Mouse (Mus musculus): ENCODE data around the gene Kdm4c.
A peak's percentile ranks its signal among the peaks of the same experiment; 100 is the strongest.
"Not testable (repeated sequence)": the region's sequence is repeated elsewhere in the genome, so short reads cannot be mapped to it uniquely, and the experiment has no call there.

The Kdm4c gene

GRCm38 (mm10) chr4:74311135-74311534 is 68.8 kb downstream of the Kdm4c start:
- DNase-seq (ENCODE audit: low read depth, low spot score) = no peak

GRCm38 (mm10) chr4:74312858-74313257 is 70.6 kb downstream of the Kdm4c start:
- DNase-seq (ENCODE audit: low read depth, low spot score) = no peak

GRCm38 (mm10) chr4:74315388-74315787 is 73.1 kb downstream of the Kdm4c start:
- no peak for DNase-seq (ENCODE audit: low read depth, low spot score)

GRCm38 (mm10) chr4:74319313-74319712 is 77.0 kb downstream of the Kdm4c start:
- no peak for DNase-seq (ENCODE audit: low read depth, low spot score)

GRCm38 (mm10) chr4:74357479-74357878 is 115.2 kb downstream of the Kdm4c start:
- no peak for DNase-seq (ENCODE audit: low read depth, low spot score)

GRCm38 (mm10) chr4:74360274-74360673 is 118.0 kb downstream of the Kdm4c start:
- no peak for DNase-seq (ENCODE audit: low read depth, low spot score)

GRCm38 (mm10) chr4:74386583-74386982 is 144.3 kb downstream of the Kdm4c start:
- no peak for DNase-seq (ENCODE audit: low read depth, low spot score)

GRCm38 (mm10) chr4:74393162-74393561 is 150.9 kb downstream of the Kdm4c start:
- DNase-seq (ENCODE audit: low read depth, low spot score) = no peak

GRCm38 (mm10) chr4:74396562-74396961 is 154.3 kb downstream of the Kdm4c start:
- DNase-seq (ENCODE audit: low read depth, low spot score) = peak; percentile 13

GRCm38 (mm10) chr4:74401617-74402313 is 159.5 kb downstream of the Kdm4c start:
- DNase-seq (ENCODE audit: low read depth, low spot score) = not testable (repeated sequence)

- no peak for DNase-seq (ENCODE audit: low read depth, low spot score)
Observed at GRCm38 (mm10) chr4:74408731-74409130, 166.4 kb downstream of the Kdm4c start.

GRCm38 (mm10) chr4:74419794-74420193 is 177.5 kb downstream of the Kdm4c start:
- DNase-seq (ENCODE audit: low read depth, low spot score) = no peak

All from 3T3-L1 (cell line).